Mouse (Mus musculus): ENCODE results near the gene Clspn.

The Clspn gene

DNA sequence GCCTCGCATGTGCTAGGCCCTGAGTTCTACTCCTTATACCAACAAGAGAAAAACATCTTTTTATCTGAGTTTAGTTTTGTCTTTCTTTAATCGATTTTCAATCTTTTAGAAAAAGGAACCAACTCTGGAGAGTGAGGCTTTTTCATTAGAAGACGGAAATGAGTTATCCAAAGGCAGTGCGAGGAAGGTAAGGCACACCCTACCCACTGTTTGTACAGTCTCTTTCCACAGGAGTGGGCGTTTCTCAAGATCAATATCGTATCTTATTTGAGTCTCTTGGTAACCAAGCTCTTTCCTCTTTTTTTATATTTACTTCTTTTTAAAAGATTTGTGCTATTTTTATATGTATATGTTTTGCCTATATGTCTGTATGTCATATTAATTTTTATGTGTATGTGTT, 7.1 kb downstream of the Clspn start:
- 87% methylated on average over 6 of the region's 6 CpGs for WGBS

DNA sequence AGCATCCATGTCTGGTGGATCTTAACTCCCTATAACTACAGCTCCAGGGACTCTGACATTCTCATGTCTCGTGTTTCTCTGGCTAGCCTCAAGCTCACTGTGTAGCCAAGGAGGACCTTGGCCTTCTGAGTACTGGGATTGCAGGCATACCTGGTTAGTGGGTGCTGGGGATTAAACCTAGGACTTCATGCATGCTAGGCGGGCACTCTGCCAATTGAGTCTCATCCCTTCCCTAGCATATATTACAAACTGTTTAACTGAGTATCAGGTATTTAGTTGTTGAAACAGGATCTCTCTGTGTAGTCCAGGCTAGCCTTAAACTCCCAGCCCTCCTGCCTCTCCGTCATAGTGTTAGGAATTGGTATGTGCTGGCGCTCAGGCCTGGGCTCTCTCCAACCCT, 10.5 kb downstream of the Clspn start:
- WGBS, result 94% methylated on average over 4 of the region's 4 CpGs

DNA sequence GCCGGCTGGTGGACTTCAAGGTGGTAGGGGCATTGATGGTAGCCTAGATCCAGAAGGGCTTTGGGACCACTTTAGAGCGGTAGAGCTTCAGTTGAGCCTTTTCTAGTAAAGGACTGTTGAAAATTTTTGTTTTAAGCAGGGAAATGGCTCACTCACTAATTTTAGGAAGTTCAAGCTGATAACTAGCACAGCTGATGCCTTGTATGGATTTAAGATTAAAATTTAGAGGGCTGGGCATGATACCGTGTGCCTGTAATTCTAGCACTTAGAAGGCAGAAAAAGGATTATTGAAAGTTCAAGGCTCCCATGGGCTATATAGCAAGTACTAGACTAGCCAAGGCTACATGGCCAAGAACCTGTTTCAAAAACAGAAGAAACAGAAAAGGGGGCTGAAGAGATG, 13.0 kb downstream of the Clspn start:
- WGBS, result 96% methylated on average over 3 of the region's 3 CpGs

- WGBS, result 69% methylated on average over 5 of the region's 5 CpGs
Observed at GRCm38 (mm10) chr4:126576281-126576680, 19.5 kb downstream of the Clspn start.

- 87% methylated on average over 3 of the region's 3 CpGs for WGBS
Observed at GRCm38 (mm10) chr4:126577920-126578319, 21.2 kb downstream of the Clspn start.

GRCm38 (mm10) chr4:126579077-126579476, 22.3 kb downstream of the Clspn start:
- WGBS, result 87% methylated on average over 2 of the region's 2 CpGs

GRCm38 (mm10) chr4:126585739-126586138, 29.0 kb downstream of the Clspn start:
- 96% methylated on average over 13 of the region's 13 CpGs for WGBS

- 68% methylated on average over 6 of the region's 6 CpGs for WGBS
Observed at GRCm38 (mm10) chr4:126592039-126592438, 35.3 kb downstream of the Clspn start.

GRCm38 (mm10) chr4:126599971-126600754, 43.4 kb downstream of the Clspn start:
- WGBS, result 30% methylated on average over 8 of the region's 8 CpGs

DNA sequence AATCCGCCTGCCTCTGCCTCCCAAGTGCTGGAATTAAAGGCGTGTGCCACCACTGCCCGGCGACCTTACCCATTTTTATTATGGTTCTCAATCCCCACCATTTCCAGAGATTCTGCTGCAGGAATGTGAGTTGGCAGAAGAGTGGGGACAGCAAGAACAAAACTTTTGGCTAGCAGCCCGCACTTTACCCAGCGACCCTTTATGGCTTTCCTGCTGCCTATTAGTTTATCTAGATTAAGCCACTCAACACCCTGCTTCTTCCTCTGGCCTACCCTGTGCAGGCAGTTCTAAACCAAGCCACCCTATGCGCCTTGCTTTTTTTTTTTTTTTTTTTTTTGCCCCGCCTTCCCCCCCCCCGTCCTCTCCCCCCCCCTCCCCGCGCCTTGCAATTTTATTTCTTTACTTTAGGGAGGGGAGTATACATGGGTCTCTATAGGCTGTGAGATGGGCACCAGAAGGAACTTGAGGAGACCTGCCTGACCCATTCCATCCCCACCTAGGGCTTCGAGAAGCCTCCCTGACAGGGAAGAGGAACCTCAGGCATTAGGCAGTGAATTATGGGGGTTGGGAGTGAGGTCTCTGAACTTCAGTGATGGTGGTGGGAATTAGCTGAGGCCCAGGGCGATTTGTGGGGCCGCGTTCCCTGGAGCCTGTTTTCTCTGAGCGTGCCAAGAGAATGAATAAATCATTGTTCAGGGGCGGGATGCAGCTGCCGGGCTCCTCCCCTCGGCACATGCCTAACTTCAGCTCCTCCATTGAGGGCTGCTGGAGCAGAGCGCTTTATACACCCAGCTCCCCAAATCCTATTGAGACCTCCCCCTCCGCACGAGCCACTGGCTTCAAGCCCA, 45.1 kb downstream of the Clspn start:
- 22% methylated on average over 22 of the region's 22 CpGs for WGBS

DNA sequence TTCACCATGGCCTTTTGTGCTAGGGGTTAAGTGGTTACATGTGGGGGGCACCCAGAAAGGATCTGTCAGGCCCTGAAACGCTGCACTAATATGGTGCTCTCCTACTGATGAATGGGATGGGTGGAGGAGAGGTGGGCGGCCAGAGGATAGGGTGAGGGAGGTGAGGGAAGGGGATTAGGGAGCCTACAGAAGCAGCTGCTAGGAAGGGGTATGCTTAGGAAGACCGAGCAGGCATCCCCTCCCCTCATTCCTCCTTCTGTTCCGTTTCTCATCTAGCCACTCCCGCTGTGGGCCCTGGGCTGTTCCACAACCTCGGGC, 45.7 kb downstream of the Clspn start:
- 41% methylated on average over 6 of the region's 6 CpGs for WGBS

GRCm38 (mm10) chr4:126604141-126604540, 47.4 kb downstream of the Clspn start:
- 90% methylated on average over 2 of the region's 2 CpGs for WGBS

DNA sequence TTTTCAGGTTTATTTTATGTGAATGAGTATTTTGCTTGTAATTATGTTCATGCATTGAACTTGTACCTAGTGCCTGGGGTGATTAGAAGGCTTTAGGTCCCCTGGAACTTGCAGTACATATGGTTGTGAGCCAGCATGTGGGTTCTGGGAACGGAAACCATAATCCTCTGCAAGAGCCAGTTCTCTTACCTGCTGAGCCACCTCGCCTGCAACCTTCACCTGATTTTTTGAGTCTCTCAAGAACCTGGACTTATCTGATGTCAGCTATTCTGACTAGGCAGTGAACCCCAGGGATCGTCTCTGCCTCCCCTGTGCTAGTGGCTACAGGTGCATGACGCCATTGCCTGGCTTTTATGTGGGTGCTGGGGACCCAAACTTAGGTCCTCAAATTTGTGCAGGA, 49.0 kb downstream of the Clspn start:
- 89% methylated on average over 4 of the region's 4 CpGs for WGBS

GRCm38 (mm10) chr4:126609606-126610181, 53.0 kb downstream of the Clspn start, which contains the start of gene 5730409E04Rik:
TSS of gene 5730409E04Rik (plus strand) at chr4:126609818.
- under 1% methylated on average over 48 of the region's 48 CpGs for WGBS

DNA sequence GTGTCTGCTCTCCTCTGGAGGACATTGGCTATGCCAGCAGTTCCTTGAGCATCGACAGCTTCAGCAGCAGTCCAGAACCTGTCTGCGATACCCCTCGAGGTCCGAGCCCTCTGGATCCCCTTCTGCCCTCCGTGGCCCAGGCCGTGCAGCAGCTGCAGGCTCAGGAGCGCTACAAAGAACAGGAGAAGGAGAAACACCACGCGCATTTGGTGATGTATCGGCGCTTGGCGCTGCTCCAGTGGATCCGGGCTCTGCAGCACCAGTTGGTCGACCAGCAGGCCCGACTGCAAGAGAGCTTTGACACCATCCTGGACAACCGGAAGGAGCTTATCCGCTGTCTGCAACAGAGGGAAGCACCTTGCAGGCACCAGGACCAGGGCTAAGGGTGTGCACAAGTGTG, 55.3 kb downstream of the Clspn start:
- WGBS, result 81% methylated on average over 17 of the region's 17 CpGs

GRCm38 (mm10) chr4:126616312-126616711, 59.6 kb downstream of the Clspn start:
- WGBS, result 84% methylated on average over 4 of the region's 4 CpGs

- WGBS, result 14% methylated on average over 33 of the region's 33 CpGs
Observed at GRCm38 (mm10) chr4:126619691-126620330, 63.1 kb downstream of the Clspn start.

- 63% methylated on average over 13 of the region's 13 CpGs for WGBS
Observed at GRCm38 (mm10) chr4:126620349-126620874, 63.7 kb downstream of the Clspn start.

- WGBS, result 40% methylated on average over 23 of the region's 23 CpGs
Observed at GRCm38 (mm10) chr4:126627021-126627681, 70.4 kb downstream of the Clspn start.

DNA sequence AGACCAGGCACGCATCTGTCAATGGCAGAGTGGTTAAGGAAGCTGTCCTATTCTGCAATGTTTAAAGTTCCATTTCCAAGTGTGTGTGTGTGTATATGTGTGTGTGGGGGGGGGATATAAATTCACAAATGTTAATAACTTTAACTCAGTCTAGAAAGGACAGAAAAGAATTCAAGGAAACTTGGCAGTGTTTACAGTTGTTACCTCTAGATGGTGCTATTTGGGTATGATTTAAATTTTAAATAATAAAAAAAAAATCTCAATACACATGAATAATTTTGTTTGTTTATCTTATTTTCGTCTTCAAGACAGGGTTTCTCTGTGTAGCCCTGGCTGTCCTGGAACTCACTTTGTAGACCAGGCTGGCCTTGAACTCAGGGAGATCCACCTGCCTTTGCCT, 75.2 kb downstream of the Clspn start:
- whole genome bisulfite sequencing, result 26% methylated on average over 2 of the region's 2 CpGs

DNA sequence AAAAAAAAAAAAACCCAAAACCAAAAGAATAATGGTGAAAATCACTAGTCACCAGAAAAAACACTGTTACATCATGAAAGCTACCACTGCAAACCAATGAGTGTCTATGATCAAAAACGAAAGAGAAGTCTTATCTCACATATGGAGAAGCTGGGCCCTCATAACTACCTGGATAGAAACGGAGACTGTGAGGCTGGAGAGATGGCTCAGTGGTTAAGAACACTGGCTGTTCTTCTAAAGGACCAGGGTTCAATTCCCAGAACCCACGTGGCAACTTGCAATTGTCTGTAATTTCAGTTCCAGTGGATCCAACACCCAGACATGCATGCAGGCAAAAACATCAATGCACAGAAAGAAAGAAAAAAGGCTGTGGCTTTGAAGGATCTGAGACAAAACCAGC, 75.9 kb downstream of the Clspn start:
- 75% methylated on average over 3 of the region's 3 CpGs for WGBS

Measured in cerebral cortex, adult 2 months (tissue).